Mouse (Mus musculus): ENCODE results near the gene Eomes. TPM values are rescaled to one million over a fixed set of nuclear protein-coding genes. Genes with fewer than 3 reads are reported as not detected.

Gene Eomes
- polyA plus RNA-seq, 1 experiment from 2014 or later: not detected

- no peak; the same call in 1 of the 2 replicates for ATAC-seq (ENCODE audit: low FRiP score, low TSS enrichment)
- Histone ChIP-seq H3K9ac (replicated peaks; ENCODE audit: low read length) (no peak overlapping the region), H3K9me3 (ENCODE audit: low read length) (no peaks in the 10 kb centered on the region), H3K4me3 (ENCODE audit: low read length) (no peak overlapping the region), H3K4me1 (ENCODE audit: insufficient read depth, low read length) (no peaks in the 10 kb centered on the region), H3K27ac (ENCODE audit: low read length) (no peak overlapping the region), H3K4me2 (replicated peaks; ENCODE audit: low read depth, low read length) (no peak overlapping the region), H3K27me3 (ENCODE audit: insufficient read depth, low read length) (no peaks in the 10 kb centered on the region), H3K36me3 (ENCODE audit: insufficient read depth, low read length) (peaks cover 58% of the 10 kb centered on the region)
- 93% methylated on average over 18 of the region's 18 CpGs for WGBS
These were observed 49.0 kb downstream of the Eomes start for GRCm38 (mm10) chr9:118527056-118527455.

DNA sequence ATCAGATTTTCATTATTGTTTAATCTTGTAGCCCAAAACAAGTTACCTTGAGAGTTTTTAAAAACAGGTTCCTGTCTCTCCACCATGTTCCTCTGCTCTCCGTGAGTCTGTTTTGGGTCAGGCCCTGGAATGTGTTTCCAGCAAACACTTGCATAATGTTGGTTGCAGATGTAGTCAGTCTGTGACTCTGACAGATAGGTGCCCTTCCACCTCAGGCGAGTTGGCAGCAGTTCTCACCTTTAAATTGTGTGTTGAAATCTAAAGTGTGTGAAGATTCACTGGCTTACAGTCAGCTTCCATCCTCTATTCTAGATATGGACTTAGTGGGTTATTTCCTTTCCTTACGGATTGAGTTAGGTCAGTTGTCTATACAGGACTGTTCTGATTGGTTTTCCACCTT is 51.8 kb downstream of the Eomes start:
- Histone ChIP-seq H3K9me3 (ENCODE audit: low read length) (no peaks in the 10 kb centered on the region), H3K4me2 (replicated peaks; ENCODE audit: low read depth, low read length) (no peak overlapping the region), H3K4me1 (ENCODE audit: insufficient read depth, low read length) (no peaks in the 10 kb centered on the region), H3K27me3 (ENCODE audit: insufficient read depth, low read length) (no peaks in the 10 kb centered on the region), H3K4me3 (ENCODE audit: low read length) (no peak overlapping the region), H3K36me3 (ENCODE audit: insufficient read depth, low read length) (peaks cover 56% of the 10 kb centered on the region), H3K27ac (ENCODE audit: low read length) (no peak overlapping the region), H3K9ac (replicated peaks; ENCODE audit: low read length) (no peak overlapping the region)
- WGBS: 78% methylated on average over 3 of the region's 3 CpGs
- no peak for ATAC-seq (ENCODE audit: low FRiP score, low TSS enrichment)

DNA sequence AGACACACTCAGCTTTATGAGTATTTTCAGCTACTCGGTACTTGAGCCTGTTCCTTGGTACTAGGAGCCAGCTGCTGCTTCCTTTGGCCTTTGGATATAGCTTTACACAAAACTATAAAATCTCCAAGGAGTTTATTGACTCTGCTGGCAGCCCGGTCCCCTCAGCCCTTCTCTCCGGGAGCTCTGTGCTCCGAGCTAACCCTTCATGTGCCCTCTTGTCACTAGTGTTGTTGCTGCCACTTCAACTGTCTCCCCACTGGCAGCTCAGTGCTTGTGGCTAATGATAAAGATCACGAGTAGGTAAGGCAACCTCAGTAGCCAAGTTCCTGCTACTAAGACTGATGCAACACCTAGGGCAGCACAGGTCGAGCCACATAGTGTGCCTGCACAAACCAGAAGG is 52.7 kb downstream of the Eomes start:
- ATAC-seq (ENCODE audit: low FRiP score, low TSS enrichment): no peak
- 63% methylated on average over 6 of the region's 6 CpGs for WGBS

GRCm38 (mm10) chr9:118532516-118533205 is 54.6 kb downstream of the Eomes start:
- Histone ChIP-seq H3K27me3 (ENCODE audit: insufficient read depth, low read length) (no peaks in the 10 kb centered on the region), H3K4me1 (ENCODE audit: insufficient read depth, low read length) (no peaks in the 10 kb centered on the region), H3K36me3 (ENCODE audit: insufficient read depth, low read length) (peaks cover 61% of the 10 kb centered on the region), H3K9ac (replicated peaks; ENCODE audit: low read length) (no peak overlapping the region), H3K27ac (ENCODE audit: low read length) (no peak overlapping the region), H3K4me2 (replicated peaks; ENCODE audit: low read depth, low read length) (no peak overlapping the region), H3K9me3 (ENCODE audit: low read length) (no peaks in the 10 kb centered on the region), H3K4me3 (ENCODE audit: low read length) (no peak overlapping the region)
- 87% methylated on average over 7 of the region's 7 CpGs for WGBS
- ATAC-seq (ENCODE audit: low FRiP score, low TSS enrichment): no peak

More for the DNA sequence above, 52.7 kb downstream of the Eomes start:
- Histone ChIP-seq H3K4me3 (ENCODE audit: low read length) (no peak overlapping the region), H3K4me1 (ENCODE audit: insufficient read depth, low read length) (no peaks in the 10 kb centered on the region), H3K4me2 (replicated peaks; ENCODE audit: low read depth, low read length) (no peak overlapping the region), H3K36me3 (ENCODE audit: insufficient read depth, low read length) (peaks cover 54% of the 10 kb centered on the region), H3K9ac (replicated peaks; ENCODE audit: low read length) (no peak overlapping the region), H3K27ac (ENCODE audit: low read length) (no peak overlapping the region), H3K27me3 (ENCODE audit: insufficient read depth, low read length) (no peaks in the 10 kb centered on the region), H3K9me3 (ENCODE audit: low read length) (no peaks in the 10 kb centered on the region)

Other genes with a start within 250 kb of the Eomes start
- gene Golga4, start 28.1 kb downstream of the Eomes start, polyA plus RNA-seq (2015; fragmentation: Nextera tagmentation; extraction: Ambion mirVana): 55.1 and 63.6 TPM in 2 replicates
- 10.8 and 11.1 TPM in 2 replicates for gene Itga9, start 128.5 kb downstream of the Eomes start, polyA plus RNA-seq (2015; fragmentation: Nextera tagmentation; extraction: Ambion mirVana)

All from kidney, embryonic 16.5 days (tissue).